Mouse (Mus musculus) frontal cortex, postnatal 36 days (tissue): ENCODE data around the gene Rnf150.

Experiments
- DNase-seq, 2 experiments: peaks; one replicate each; pipeline ENCODE4 v3.0.0; 2022; ENCODE audit warnings: low spot score in 2 of 2

Gene Rnf150

DNA sequence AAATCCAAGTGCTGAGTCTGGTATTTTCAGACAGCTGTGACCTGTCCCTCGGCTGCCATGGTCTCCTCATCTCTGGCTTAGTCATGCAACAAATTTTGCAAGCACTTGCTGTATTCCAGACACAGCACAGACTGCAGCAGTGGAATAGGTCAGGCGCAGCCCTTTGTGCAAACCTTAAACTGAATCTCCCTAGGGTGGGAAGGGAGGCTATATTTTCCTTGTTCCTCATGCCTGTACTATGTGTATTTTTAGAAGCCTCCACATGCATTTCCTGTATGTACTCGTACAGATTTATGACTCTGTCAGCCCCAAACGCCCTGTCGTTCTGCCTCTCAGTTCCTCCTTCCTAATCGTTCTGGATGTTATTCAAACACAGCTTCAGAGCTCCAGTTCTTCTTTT, 76.8 kb downstream of the Rnf150 start:
- DNase-seq = peak; percentile 19 to 29

DNA sequence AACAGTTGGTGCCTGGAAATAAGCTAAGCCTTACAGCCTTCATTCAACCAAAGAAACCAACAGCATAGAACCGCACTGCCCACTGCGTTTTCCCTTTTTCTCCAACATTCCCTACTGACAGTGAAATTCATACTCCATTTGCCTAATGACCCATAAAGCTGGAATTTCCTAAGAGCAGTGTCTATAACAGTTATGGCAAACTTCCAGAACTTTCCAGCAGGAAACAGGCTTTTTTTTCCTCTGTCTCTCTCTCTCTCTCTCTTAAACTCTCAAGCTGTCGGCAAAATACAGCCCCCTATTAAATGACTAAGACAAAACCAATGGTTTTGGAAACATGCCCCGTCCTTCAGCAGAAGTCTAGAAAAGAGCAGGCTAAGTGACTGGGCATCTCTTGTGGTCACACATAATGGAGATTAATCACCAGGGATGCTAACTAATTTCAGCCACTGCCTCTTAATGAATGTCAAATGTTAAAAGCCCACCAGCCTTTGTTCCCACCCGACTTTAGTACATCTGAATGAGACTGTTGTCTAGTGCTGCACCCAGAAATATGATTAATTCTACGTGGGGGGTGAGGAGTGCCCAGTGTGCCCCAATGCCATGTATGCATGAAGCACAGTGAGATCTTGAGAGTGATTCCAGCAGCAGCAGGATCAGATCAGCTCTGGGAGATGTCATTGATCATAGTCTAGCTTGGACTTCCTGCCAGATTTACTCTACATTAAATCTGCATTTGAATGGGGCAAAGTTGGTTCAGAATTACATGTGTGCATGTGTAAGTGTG, 80.3 kb downstream of the Rnf150 start:
- DNase-seq = no peak

DNA sequence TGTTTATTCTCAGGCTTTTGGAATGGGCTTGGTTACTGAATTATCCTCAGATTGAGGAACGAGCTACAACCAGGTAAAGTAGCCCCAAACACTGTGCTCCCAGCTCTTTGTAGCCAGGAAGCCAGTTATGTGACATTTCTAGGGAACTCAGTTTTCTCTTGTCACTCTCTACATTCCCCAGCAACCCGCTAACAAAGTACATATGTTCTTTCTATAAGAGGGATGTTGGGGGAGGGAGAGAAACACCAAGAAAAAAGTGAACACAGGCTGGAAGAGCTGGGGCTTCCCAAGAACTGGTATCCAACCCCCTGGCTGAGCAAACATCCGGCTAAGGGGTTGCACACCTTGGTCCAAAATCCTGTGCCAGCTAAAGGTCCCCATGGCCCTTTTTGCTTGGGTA, 82.7 kb downstream of the Rnf150 start:
- peak in 1 of 2 experiments; percentile 21 for DNase-seq

- no peak for DNase-seq
Measured at GRCm38 (mm10) chr8:82946658-82947057, 83.5 kb downstream of the Rnf150 start.

- DNase-seq = no peak
Measured at GRCm38 (mm10) chr8:82955162-82955754, 92.1 kb downstream of the Rnf150 start.

GRCm38 (mm10) chr8:82959491-82959890, 96.3 kb downstream of the Rnf150 start:
- no peak for DNase-seq

DNA sequence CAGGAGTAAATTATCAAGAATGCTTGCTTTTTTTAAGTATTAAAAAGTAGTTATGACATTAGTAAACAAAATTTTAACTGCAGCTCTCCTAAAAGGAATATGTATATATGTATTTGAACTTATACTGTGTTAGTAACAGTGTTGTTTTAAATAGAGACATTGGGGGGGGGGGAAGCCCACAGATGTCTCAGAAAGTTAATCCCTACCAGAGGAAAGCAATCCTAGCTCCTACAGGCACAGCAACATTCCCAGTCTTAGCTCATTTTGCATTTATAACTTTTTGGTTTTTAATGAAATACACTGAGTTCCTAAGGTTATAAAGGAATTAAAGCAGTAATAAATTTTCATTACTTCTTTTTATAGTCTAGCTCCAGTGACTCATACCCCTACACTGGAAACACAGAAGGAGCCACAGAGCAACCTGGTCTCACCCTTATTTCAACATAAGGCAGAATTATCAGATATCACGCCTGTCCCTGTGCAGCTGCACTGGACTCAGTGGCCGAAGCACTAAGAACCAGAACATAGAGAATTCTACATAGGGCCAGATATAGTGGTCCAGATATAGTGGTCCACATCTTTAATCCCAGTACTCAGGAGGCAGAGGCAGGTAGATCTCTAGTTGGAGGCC, 96.9 kb downstream of the Rnf150 start:
- no peak for DNase-seq

GRCm38 (mm10) chr8:82964537-82964936, 101.4 kb downstream of the Rnf150 start:
- DNase-seq = no peak

GRCm38 (mm10) chr8:82967879-82968678, 104.9 kb downstream of the Rnf150 start:
- DNase-seq = peak; percentile 19 to 73

GRCm38 (mm10) chr8:82969967-82970366, 106.8 kb downstream of the Rnf150 start:
- DNase-seq = no peak

- no peak for DNase-seq
Measured at GRCm38 (mm10) chr8:82972812-82973211, 109.7 kb downstream of the Rnf150 start.

GRCm38 (mm10) chr8:82973331-82973730, 110.2 kb downstream of the Rnf150 start:
- DNase-seq = peak in 1 of 2 experiments; percentile 24

- DNase-seq = no peak
Measured at GRCm38 (mm10) chr8:82981244-82981855, 118.2 kb downstream of the Rnf150 start.

DNA sequence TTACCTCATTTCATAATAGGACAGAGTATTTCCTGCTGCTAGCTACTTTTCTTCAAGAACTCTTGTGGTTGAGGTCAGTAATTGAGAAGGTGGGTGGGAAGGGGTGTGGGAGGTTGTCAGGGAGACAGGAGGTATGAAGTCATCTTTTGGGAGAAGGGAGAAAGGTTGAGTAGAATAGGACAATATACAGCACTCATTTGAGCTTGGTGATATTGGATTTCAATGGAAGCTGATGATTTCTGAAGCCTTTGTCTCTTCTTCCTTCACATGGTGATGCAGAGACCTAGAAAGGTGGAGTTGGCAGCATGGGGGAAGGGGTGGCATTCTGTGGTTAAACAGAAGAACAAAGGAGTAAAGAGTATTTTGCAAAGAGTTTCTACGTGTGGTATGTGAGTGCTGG, 119.7 kb downstream of the Rnf150 start:
- DNase-seq = no peak

DNA sequence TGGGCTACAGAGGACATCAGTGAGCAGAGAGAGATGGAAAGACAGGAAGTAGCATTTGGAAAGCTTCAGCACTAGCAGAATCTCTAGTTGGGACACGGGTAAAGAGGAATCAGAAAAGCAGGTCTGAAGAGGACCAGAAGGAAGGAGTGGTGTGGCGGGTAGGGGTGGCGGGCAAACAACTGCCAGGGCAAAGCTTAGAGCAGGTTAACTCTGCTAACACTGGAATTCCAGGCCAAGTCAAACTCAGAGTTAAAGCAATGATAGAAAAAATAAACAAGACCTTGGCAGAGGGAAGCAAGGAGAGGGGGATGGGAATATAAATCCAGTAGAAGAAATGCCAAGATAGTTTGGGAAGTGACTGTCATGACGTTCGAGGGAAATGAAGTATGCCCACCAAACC, 120.1 kb downstream of the Rnf150 start:
- no peak for DNase-seq

DNA sequence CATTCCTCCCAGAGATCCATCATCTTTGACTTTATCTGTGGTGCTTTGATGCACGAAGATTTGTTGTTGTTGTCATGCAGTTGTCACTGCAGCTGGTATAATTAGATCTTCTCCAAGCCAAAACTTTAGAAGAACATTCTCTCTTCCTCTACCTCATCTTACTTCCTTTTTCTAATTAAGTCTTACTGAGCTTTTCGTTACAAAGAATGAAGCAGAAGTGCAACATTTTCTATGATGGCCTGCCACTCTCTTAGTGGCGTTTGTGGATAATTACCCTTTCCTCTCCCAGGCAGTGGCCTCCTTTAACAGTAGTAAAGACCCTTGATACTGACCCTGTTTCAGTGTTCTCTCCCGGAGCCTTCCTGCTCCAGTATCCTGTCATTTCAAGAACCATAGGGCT, 128.9 kb downstream of the Rnf150 start:
- no peak for DNase-seq

DNA sequence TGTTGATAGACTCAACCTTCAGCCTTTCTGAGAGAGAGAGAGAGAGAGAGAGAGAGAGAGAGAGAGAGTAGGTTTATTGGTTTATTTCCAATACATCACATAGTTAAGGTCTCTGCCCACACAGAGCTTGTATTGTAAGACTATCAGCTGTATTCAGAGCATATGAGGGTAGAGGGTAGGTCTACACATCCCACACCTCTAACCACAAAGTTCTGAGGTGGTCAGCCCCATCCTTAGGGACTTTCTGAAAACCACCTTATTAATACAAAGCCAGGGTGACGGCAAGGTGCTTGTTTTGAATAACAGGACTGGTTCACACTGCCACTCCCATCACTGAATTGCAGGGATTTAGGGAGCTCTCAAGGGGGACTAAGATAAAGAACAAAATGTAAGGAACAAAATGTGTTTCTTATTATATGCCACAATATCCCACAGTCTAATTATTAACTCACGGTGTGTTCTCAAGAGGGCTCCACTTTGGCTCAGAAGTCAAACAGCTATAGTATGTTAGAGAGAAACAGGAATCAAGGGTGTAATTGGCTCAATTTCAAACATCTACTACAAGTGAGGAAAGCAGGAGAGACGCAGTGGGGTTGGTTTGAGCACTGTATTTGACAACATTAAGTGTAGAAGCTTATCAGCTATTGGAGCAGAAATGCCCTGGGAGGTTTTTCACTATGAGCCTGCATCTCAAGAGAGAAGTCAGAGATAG, 132.7 kb downstream of the Rnf150 start:
- no peak for DNase-seq

GRCm38 (mm10) chr8:82996843-82997242, 133.7 kb downstream of the Rnf150 start:
- DNase-seq = no peak

GRCm38 (mm10) chr8:82998778-82999177, 135.6 kb downstream of the Rnf150 start:
- no peak for DNase-seq

- peak in 1 of 2 experiments; percentile 19 for DNase-seq
Measured at GRCm38 (mm10) chr8:83003187-83003586, 140.0 kb downstream of the Rnf150 start.

DNA sequence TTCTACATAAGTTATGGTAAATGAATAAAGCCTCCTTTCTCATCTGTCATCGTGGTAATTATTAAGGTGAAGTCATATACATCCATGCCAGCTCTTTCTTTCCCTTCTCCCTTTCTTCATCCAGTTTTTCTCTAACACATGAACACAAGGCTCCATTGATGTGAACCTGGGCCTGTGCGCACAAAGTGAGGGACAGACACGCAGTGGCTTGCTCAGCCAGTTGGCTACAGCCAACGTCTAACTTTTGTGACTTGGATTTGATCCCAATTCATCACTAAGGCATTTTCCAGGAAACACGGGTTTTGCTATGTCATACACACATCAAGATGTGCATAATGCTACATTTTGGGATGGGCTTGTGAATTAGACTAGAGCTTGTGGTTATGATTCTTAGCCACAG, 146.3 kb downstream of the Rnf150 start:
- DNase-seq = no peak
